In the genomic region with DNA sequence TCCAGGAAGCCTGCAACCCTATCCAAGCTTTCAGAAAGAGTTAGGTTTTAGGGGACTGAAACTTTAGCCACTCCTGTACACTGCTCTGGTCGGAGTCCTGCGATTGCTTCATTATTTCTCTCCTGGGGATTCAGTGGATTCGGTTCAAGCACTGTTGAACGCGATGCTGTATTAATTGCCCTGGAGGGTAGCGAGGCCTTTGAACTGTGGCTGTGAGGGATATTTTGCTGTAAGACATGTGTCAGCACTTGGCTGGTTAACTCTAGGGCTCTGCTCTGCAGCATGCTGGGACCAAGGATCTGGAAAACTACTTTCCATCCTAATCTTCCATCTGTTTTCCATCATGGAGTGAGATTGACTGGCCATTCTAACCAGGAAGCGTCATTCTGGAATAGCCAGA, we compare ENCODE assay signal across 11 mouse cellular contexts.
A peak's percentile ranks its signal among the peaks of the same experiment; 100 is the strongest.
DNase-seq lines count a peak whose midpoint lies in the region; ATAC-seq and TF ChIP-seq lines count a peak whose summit lies in the region.
"Had no signal": no experiment of that assay in that cellular context is flagged by ENCODE, and none has a peak within 500 bp of the region (broad histone marks: within the 10 kb centered on the region; RNA-seq: fewer than 3 reads in every experiment).

No protein-coding gene starts in this region.

- TF ChIP-seq CTCF in liver, postnatal 0 days (IDR thresholded peaks at IDR 0.05; ENCODE audit: low read depth), result no peak

- H3K36me3 ChIP-seq in hindbrain, embryonic 11.5 days (ENCODE audit: control insufficient read depth, insufficient read depth, low read length), result no peaks in the 10 kb centered on the region
- H3K36me3 ChIP-seq in hindbrain, embryonic 12.5 days, result no peaks in the 10 kb centered on the region
- no peaks in the 10 kb centered on the region for H3K36me3 ChIP-seq in limb, embryonic 13.5 days
- H3K36me3 ChIP-seq in liver, postnatal 0 days (replicated peaks; ENCODE audit: insufficient read depth, low read length), result no peaks in the 10 kb centered on the region

- H3K27ac ChIP-seq in hindbrain, embryonic 11.5 days (ENCODE audit: low read depth, low read length), result no peak overlapping the region
- no peak overlapping the region for H3K27ac ChIP-seq in hindbrain, embryonic 12.5 days
- peak overlapping the region; percentile 61; the same call in 1 of the 2 replicates for H3K27ac ChIP-seq in limb, embryonic 13.5 days
- H3K27ac ChIP-seq in liver, postnatal 0 days (ENCODE audit: low read depth), result no peak overlapping the region

- peak; percentile 27 for DNase-seq in hindbrain, embryonic 11.5 days (ENCODE audit: low spot score)
- peak; percentile 72 for DNase-seq in embryo, embryonic 10.5 days (ENCODE audit: low spot score)
- DNase-seq in gastrocnemius, postnatal 10 days, result peak; percentile 9
- no peak for DNase-seq in liver, postnatal 0 days
- no peak for DNase-seq in liver
- DNase-seq in cerebellum, adult 11-12 months, result no peak
- DNase-seq: layer of hippocampus, adult 9-11 months; thymus, postnatal 14 days had no signal

- no peak for ATAC-seq in hindbrain, embryonic 11.5 days (ENCODE audit: low FRiP score)
- no peak for ATAC-seq in hindbrain, embryonic 12.5 days (ENCODE audit: low FRiP score)
- ATAC-seq in limb, embryonic 13.5 days (ENCODE audit: low FRiP score, low read depth), result peak; percentile 88
- no peak for ATAC-seq in liver, postnatal 0 days
- ATAC-seq: CD4-positive, CD25-positive, alpha-beta regulatory T cell, adult 4 months had no signal

- H3K9me3 ChIP-seq in hindbrain, embryonic 11.5 days (ENCODE audit: control insufficient read depth, low read length), result no peaks in the 10 kb centered on the region
- H3K9me3 ChIP-seq in hindbrain, embryonic 12.5 days (replicated peaks), result no peaks in the 10 kb centered on the region
- H3K9me3 ChIP-seq in limb, embryonic 13.5 days, result no peaks in the 10 kb centered on the region
- H3K9me3 ChIP-seq in liver, postnatal 0 days (ENCODE audit: low read length), result no peaks in the 10 kb centered on the region

- WGBS in hindbrain, embryonic 11.5 days, result 55% methylated on average over 7 of the region's 7 CpGs
- WGBS in hindbrain, embryonic 12.5 days, result 37% methylated on average over 7 of the region's 7 CpGs
- WGBS in limb, embryonic 13.5 days, result 9% methylated on average over 7 of the region's 7 CpGs
- 82% methylated on average over 7 of the region's 7 CpGs for WGBS in liver, postnatal 0 days (ENCODE audit: insufficient replicate concordance)

- H3K4me1 ChIP-seq in hindbrain, embryonic 11.5 days (replicated peaks; ENCODE audit: control insufficient read depth, insufficient read depth, low read length), result no peaks in the 10 kb centered on the region
- peaks cover 8% of the 10 kb centered on the region for H3K4me1 ChIP-seq in hindbrain, embryonic 12.5 days
- peaks cover 14% of the 10 kb centered on the region for H3K4me1 ChIP-seq in limb, embryonic 13.5 days
- H3K4me1 ChIP-seq in liver, postnatal 0 days (ENCODE audit: insufficient read depth), result no peaks in the 10 kb centered on the region

- TF ChIP-seq EP300 in liver, postnatal 0 days (IDR thresholded peaks at IDR 0.05; ENCODE audit: low read depth), result no peak

- H3K27me3 ChIP-seq in hindbrain, embryonic 11.5 days (ENCODE audit: control insufficient read depth, insufficient read depth, low read length), result no peaks in the 10 kb centered on the region
- no peaks in the 10 kb centered on the region for H3K27me3 ChIP-seq in hindbrain, embryonic 12.5 days
- H3K27me3 ChIP-seq in limb, embryonic 13.5 days, result no peaks in the 10 kb centered on the region
- no peaks in the 10 kb centered on the region for H3K27me3 ChIP-seq in liver, postnatal 0 days (ENCODE audit: insufficient read depth, low read length)

- H3K9ac ChIP-seq in hindbrain, embryonic 11.5 days (ENCODE audit: low read depth, low read length), result no peak overlapping the region
- no peak overlapping the region for H3K9ac ChIP-seq in hindbrain, embryonic 12.5 days
- H3K9ac ChIP-seq in limb, embryonic 13.5 days, result no peak overlapping the region
- no peak overlapping the region for H3K9ac ChIP-seq in liver, postnatal 0 days (replicated peaks)

- no peak overlapping the region for H3K4me2 ChIP-seq in hindbrain, embryonic 11.5 days (replicated peaks; ENCODE audit: low read depth, low read length)
- H3K4me2 ChIP-seq in hindbrain, embryonic 12.5 days (replicated peaks), result no peak overlapping the region
- peak overlapping the region; percentile 34 for H3K4me2 ChIP-seq in limb, embryonic 13.5 days (replicated peaks)
- H3K4me2 ChIP-seq in liver, postnatal 0 days (ENCODE audit: low read depth, low read length), result no peak overlapping the region

- no peak overlapping the region for H3K4me3 ChIP-seq in hindbrain, embryonic 11.5 days (ENCODE audit: low read depth, low read length)
- no peak overlapping the region for H3K4me3 ChIP-seq in hindbrain, embryonic 12.5 days
- no peak overlapping the region for H3K4me3 ChIP-seq in limb, embryonic 13.5 days
- H3K4me3 ChIP-seq in liver, postnatal 0 days (ENCODE audit: low read depth, low read length), result no peak overlapping the region

Comparison
In these comparisons a context has a peak if more than half of its experiments do, and no peak if none do; other contexts are left out.
1. DNase-seq: peak in hindbrain, embryonic 11.5 days (single experiment), embryo, embryonic 10.5 days (single experiment) and gastrocnemius, postnatal 10 days (single experiment); none in liver, postnatal 0 days (single experiment), liver (single experiment) and cerebellum, adult 11-12 months (single experiment).